10 mouse cellular contexts compared by ENCODE assay signal in the genomic region with DNA sequence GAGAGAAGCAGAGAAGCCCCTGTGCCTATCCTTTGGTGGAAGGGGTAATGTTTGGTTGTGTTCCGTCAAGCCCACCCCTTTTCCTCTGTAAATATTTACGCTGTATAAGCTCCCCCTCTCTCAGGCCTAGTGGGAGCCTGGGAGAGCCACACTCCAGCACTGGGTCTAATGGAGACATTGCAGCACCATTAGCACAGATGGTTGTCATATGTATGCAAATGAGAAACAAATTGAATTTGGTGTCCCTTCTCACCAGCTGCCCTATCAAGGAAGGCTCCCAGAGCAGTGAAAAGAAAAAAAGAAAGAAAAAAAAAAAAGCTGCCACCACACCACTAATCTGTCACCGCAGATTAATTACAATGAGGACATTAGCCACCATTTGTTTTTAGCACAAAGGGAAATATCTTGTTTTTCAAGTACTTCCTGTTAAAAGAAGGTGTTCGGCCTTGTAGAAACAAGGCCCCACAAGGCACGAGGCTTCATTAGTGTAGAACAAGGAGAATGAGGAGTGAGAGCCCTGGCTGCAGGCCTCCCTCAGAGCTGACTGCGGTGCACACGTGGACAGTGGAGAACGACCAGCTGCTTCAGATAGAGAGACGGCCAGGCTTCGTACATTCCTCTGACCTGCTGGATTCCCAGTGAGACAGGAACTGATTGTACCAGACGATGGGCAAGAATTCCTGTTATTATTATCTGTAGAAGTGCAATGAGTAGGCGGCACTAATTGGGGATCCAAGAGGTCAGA.
DNase-seq lines count a peak whose midpoint lies in the region; ATAC-seq lines count a peak whose summit lies in the region.
"Had no signal": no experiment of that assay in that cellular context is flagged by ENCODE, and none has a peak within 500 bp of the region (broad histone marks: within the 10 kb centered on the region; RNA-seq: fewer than 3 reads in every experiment).

No protein-coding gene starts in this region.

- H3K9me3 ChIP-seq in midbrain, embryonic 12.5 days = no peaks in the 10 kb centered on the region
- H3K9me3 ChIP-seq in midbrain, embryonic 15.5 days = no peaks in the 10 kb centered on the region
- no peaks in the 10 kb centered on the region for H3K9me3 ChIP-seq in hindbrain, embryonic 13.5 days

- H3K27ac ChIP-seq in midbrain, embryonic 12.5 days (replicated peaks) = peak overlapping the region; percentile 27; the same call in 1 of the 2 replicates
- no peak overlapping the region for H3K27ac ChIP-seq in midbrain, embryonic 15.5 days
- peak overlapping the region; percentile 76 for H3K27ac ChIP-seq in hindbrain, embryonic 13.5 days

- 0 out of 2 replicates have a peak, but pooled peaks cover 3% of the 10 kb centered on the region for H3K4me1 ChIP-seq in midbrain, embryonic 12.5 days
- no peaks in the 10 kb centered on the region for H3K4me1 ChIP-seq in midbrain, embryonic 15.5 days
- H3K4me1 ChIP-seq in hindbrain, embryonic 13.5 days (replicated peaks) = peaks cover 16% of the 10 kb centered on the region

- no peak overlapping the region for H3K4me3 ChIP-seq in midbrain, embryonic 12.5 days
- H3K4me3 ChIP-seq in midbrain, embryonic 15.5 days = no peak overlapping the region
- no peak overlapping the region for H3K4me3 ChIP-seq in hindbrain, embryonic 13.5 days

- H3K27me3 ChIP-seq in midbrain, embryonic 12.5 days = no peaks in the 10 kb centered on the region
- H3K27me3 ChIP-seq in midbrain, embryonic 15.5 days (replicated peaks) = no peaks in the 10 kb centered on the region
- peaks cover 19% of the 10 kb centered on the region; the same call in 1 of the 2 replicates for H3K27me3 ChIP-seq in hindbrain, embryonic 13.5 days

- ATAC-seq in midbrain, embryonic 12.5 days (ENCODE audit: low FRiP score, low read depth) = peak; percentile 86
- no peak for ATAC-seq in midbrain, embryonic 15.5 days (replicated peaks)
- ATAC-seq in hindbrain, embryonic 13.5 days (ENCODE audit: low FRiP score) = peak; percentile 93

- 44% methylated on average over 12 of the region's 12 CpGs for WGBS in midbrain, embryonic 12.5 days
- 30% methylated on average over 12 of the region's 12 CpGs for WGBS in midbrain, embryonic 15.5 days
- WGBS in hindbrain, embryonic 13.5 days = 26% methylated on average over 12 of the region's 12 CpGs

- DNase-seq in cerebellum, postnatal 10 days = peak; percentile 47 to 49
- no peak for DNase-seq in cerebellum, adult 18-20 months
- DNase-seq in retina, postnatal 1 day = peak; percentile 72
- no peak for DNase-seq in layer of hippocampus, postnatal 10 days (ENCODE audit: low spot score in 2 of 2)
- no peak for DNase-seq in lung, postnatal 14 days
- DNase-seq: heart, adult 11 months; heart, postnatal 4 days had no signal

- H3K4me2 ChIP-seq in midbrain, embryonic 12.5 days (replicated peaks) = no peak overlapping the region
- H3K4me2 ChIP-seq in midbrain, embryonic 15.5 days = no peak overlapping the region
- no peak overlapping the region for H3K4me2 ChIP-seq in hindbrain, embryonic 13.5 days

- H3K36me3 ChIP-seq in midbrain, embryonic 12.5 days = no peaks in the 10 kb centered on the region
- no peaks in the 10 kb centered on the region for H3K36me3 ChIP-seq in midbrain, embryonic 15.5 days (replicated peaks)
- H3K36me3 ChIP-seq in hindbrain, embryonic 13.5 days = no peaks in the 10 kb centered on the region

- no peak overlapping the region for H3K9ac ChIP-seq in midbrain, embryonic 12.5 days (replicated peaks)
- H3K9ac ChIP-seq in midbrain, embryonic 15.5 days = no peak overlapping the region
- no peak overlapping the region for H3K9ac ChIP-seq in hindbrain, embryonic 13.5 days

Comparison
In these comparisons a context has a peak if more than half of its experiments do, and no peak if none do; other contexts are left out.
1. DNase-seq: peak in cerebellum, postnatal 10 days (2 of 2) and retina, postnatal 1 day (single experiment); none in cerebellum, adult 18-20 months (0 of 2), layer of hippocampus, postnatal 10 days (0 of 2) and lung, postnatal 14 days (single experiment).